20 mouse cellular contexts compared by ENCODE assay signal in genomic region chr16:52067632-52068516, GRCm38 (mm10). TPM values are rescaled to one million over a fixed set of nuclear protein-coding genes. Genes with fewer than 3 reads are reported as not detected.
A peak's percentile ranks its signal among the peaks of the same experiment; 100 is the strongest.
DNase-seq lines count a peak whose midpoint lies in the region; ATAC-seq and TF ChIP-seq lines count a peak whose summit lies in the region.
"Had no signal": no experiment of that assay in that cellular context is flagged by ENCODE, and none has a peak within 500 bp of the region (broad histone marks: within the 10 kb centered on the region; RNA-seq: fewer than 3 reads in every experiment).

No protein-coding gene starts in this region.

- 80% methylated on average over 10 of the region's 10 CpGs for WGBS in liver, embryonic 11.5 days
- 33% methylated on average over 10 of the region's 10 CpGs for WGBS in limb, embryonic 14.5 days
- 90% methylated on average over 10 of the region's 10 CpGs for WGBS in midbrain, embryonic 14.5 days
- WGBS in hindbrain, embryonic 16.5 days, result 78% methylated on average over 10 of the region's 10 CpGs

- TF ChIP-seq POLR2A in limb, embryonic 14.5 days (IDR thresholded peaks at IDR 0.05; ENCODE audit: borderline replicate concordance, extremely low read depth, insufficient read depth, insufficient read length), result no peak

- no peaks in the 10 kb centered on the region for H3K9me3 ChIP-seq in liver, embryonic 11.5 days (ENCODE audit: control insufficient read depth, low read length)
- H3K9me3 ChIP-seq in limb, embryonic 14.5 days (ENCODE audit: control insufficient read depth, low read length), result no peaks in the 10 kb centered on the region
- H3K9me3 ChIP-seq in midbrain, embryonic 14.5 days (ENCODE audit: control insufficient read depth, low read length), result no peaks in the 10 kb centered on the region
- H3K9me3 ChIP-seq in hindbrain, embryonic 16.5 days (ENCODE audit: control insufficient read depth, low read length), result no peaks in the 10 kb centered on the region
- H3K9me3 ChIP-seq: heart, embryonic 12.5 days; midbrain, embryonic 13.5 days; neural tube, embryonic 12.5 days; stomach, embryonic 15.5 days had no signal

- no peak overlapping the region for H3K9ac ChIP-seq in liver, embryonic 11.5 days (ENCODE audit: low read depth, low read length)
- no peak overlapping the region for H3K9ac ChIP-seq in limb, embryonic 14.5 days (ENCODE audit: low read depth, low read length, severe bottlenecking)
- no peak overlapping the region for H3K9ac ChIP-seq in midbrain, embryonic 14.5 days (replicated peaks; ENCODE audit: low read length)
- H3K9ac ChIP-seq in hindbrain, embryonic 16.5 days (ENCODE audit: low read depth, low read length), result no peak overlapping the region
- H3K9ac ChIP-seq: heart, embryonic 12.5 days; midbrain, embryonic 13.5 days; neural tube, embryonic 12.5 days; stomach, embryonic 15.5 days had no signal

- H3K27ac ChIP-seq in liver, embryonic 11.5 days (ENCODE audit: low read depth, low read length), result no peak overlapping the region
- no peak overlapping the region for H3K27ac ChIP-seq in limb, embryonic 14.5 days (replicated peaks; ENCODE audit: low read depth, low read length)
- H3K27ac ChIP-seq in midbrain, embryonic 14.5 days (replicated peaks; ENCODE audit: low read depth, low read length), result no peak overlapping the region
- H3K27ac ChIP-seq in hindbrain, embryonic 16.5 days (ENCODE audit: low read depth, low read length), result no peak overlapping the region
- H3K27ac ChIP-seq: midbrain, embryonic 13.5 days; neural tube, embryonic 12.5 days; stomach, embryonic 15.5 days had no signal

- no peak overlapping the region for H3K4me3 ChIP-seq in liver, embryonic 11.5 days (ENCODE audit: low read depth, low read length)
- no peak overlapping the region for H3K4me3 ChIP-seq in limb, embryonic 14.5 days (replicated peaks; ENCODE audit: low read length)
- no peak overlapping the region for H3K4me3 ChIP-seq in midbrain, embryonic 14.5 days (replicated peaks; ENCODE audit: low read depth, low read length)
- H3K4me3 ChIP-seq in hindbrain, embryonic 16.5 days (ENCODE audit: low read length), result no peak overlapping the region
- H3K4me3 ChIP-seq: heart, embryonic 12.5 days; midbrain, embryonic 13.5 days; neural tube, embryonic 12.5 days; stomach, embryonic 15.5 days had no signal

- H3K36me3 ChIP-seq in liver, embryonic 11.5 days (ENCODE audit: control insufficient read depth, insufficient read depth, low read length), result no peaks in the 10 kb centered on the region
- no peaks in the 10 kb centered on the region for H3K36me3 ChIP-seq in limb, embryonic 14.5 days (ENCODE audit: control insufficient read depth, insufficient read depth, low read length)
- H3K36me3 ChIP-seq in midbrain, embryonic 14.5 days (ENCODE audit: control insufficient read depth, insufficient read depth, low read length), result no peaks in the 10 kb centered on the region
- H3K36me3 ChIP-seq in hindbrain, embryonic 16.5 days (ENCODE audit: control insufficient read depth, insufficient read depth, low read length), result no peaks in the 10 kb centered on the region
- H3K36me3 ChIP-seq: heart, embryonic 12.5 days; midbrain, embryonic 13.5 days; neural tube, embryonic 12.5 days; stomach, embryonic 15.5 days had no signal

- no peak for DNase-seq in liver, embryonic 11.5 days (ENCODE audit: low spot score)
- no peak for DNase-seq in liver
- DNase-seq in limb, embryonic 14.5 days (ENCODE audit: low spot score), result peak; percentile 73
- DNase-seq in midbrain, embryonic 14.5 days, result no peak
- DNase-seq in layer of hippocampus, adult 8-10 months (ENCODE audit: low spot score in 2 of 2), result no peak
- DNase-seq: cerebellum, adult 8-10 months; gastrocnemius, postnatal 14 days; heart, postnatal 4 days; kidney, postnatal 14 days; thymus, postnatal 36 days had no signal

- ATAC-seq in liver, embryonic 11.5 days (replicated peaks; ENCODE audit: low FRiP score), result peak; percentile 67
- ATAC-seq in erythroblast, adult 5-6 weeks (replicated peaks; ENCODE audit: low FRiP score, poor library complexity, severe bottlenecking), result peak; percentile 93
- peak; percentile 39 for ATAC-seq in limb, embryonic 14.5 days (ENCODE audit: low FRiP score, low read depth)
- ATAC-seq in megakaryocyte-erythroid progenitor cell, adult 5-6 weeks (replicated peaks; ENCODE audit: low FRiP score, low TSS enrichment, poor library complexity, severe bottlenecking), result peak; percentile 96
- ATAC-seq in midbrain, embryonic 14.5 days (ENCODE audit: low FRiP score, low TSS enrichment), result no peak
- no peak for ATAC-seq in hindbrain, embryonic 16.5 days
- ATAC-seq: intestine, postnatal 0 days; midbrain, embryonic 13.5 days; Patski had no signal

- no peaks in the 10 kb centered on the region for H3K27me3 ChIP-seq in liver, embryonic 11.5 days (replicated peaks; ENCODE audit: control insufficient read depth, insufficient read depth, low read length)
- H3K27me3 ChIP-seq in limb, embryonic 14.5 days (ENCODE audit: control insufficient read depth, insufficient read depth, low read length), result no peaks in the 10 kb centered on the region
- H3K27me3 ChIP-seq in midbrain, embryonic 14.5 days (ENCODE audit: control insufficient read depth, insufficient read depth, low read length), result no peaks in the 10 kb centered on the region
- H3K27me3 ChIP-seq in hindbrain, embryonic 16.5 days (replicated peaks; ENCODE audit: control insufficient read depth, insufficient read depth, low read length), result no peaks in the 10 kb centered on the region
- H3K27me3 ChIP-seq: CH12.LX; midbrain, embryonic 13.5 days; neural tube, embryonic 12.5 days; Patski; stomach, embryonic 15.5 days had no signal

- no peak overlapping the region for H3K4me2 ChIP-seq in liver, embryonic 11.5 days
- no peak overlapping the region for H3K4me2 ChIP-seq in limb, embryonic 14.5 days (replicated peaks; ENCODE audit: low read depth, low read length, severe bottlenecking)
- H3K4me2 ChIP-seq in midbrain, embryonic 14.5 days (ENCODE audit: low read length), result no peak overlapping the region
- no peak overlapping the region for H3K4me2 ChIP-seq in hindbrain, embryonic 16.5 days (ENCODE audit: low read length)
- H3K4me2 ChIP-seq: heart, embryonic 12.5 days; midbrain, embryonic 13.5 days; neural tube, embryonic 12.5 days; stomach, embryonic 15.5 days had no signal

- H3K4me1 ChIP-seq in liver, embryonic 11.5 days (replicated peaks; ENCODE audit: control insufficient read depth, insufficient read depth, low read length), result peaks cover 8% of the 10 kb centered on the region
- H3K4me1 ChIP-seq in limb, embryonic 14.5 days (ENCODE audit: control insufficient read depth, insufficient read depth, low read length), result peaks cover 12% of the 10 kb centered on the region
- 0 out of 2 replicates have a peak, but pooled peaks cover 6% of the 10 kb centered on the region for H3K4me1 ChIP-seq in midbrain, embryonic 14.5 days (ENCODE audit: control insufficient read depth, insufficient read depth, low read length)
- H3K4me1 ChIP-seq in hindbrain, embryonic 16.5 days (ENCODE audit: control insufficient read depth, insufficient read depth, low read depth, low read length), result no peaks in the 10 kb centered on the region
- H3K4me1 ChIP-seq: neural tube, embryonic 12.5 days had no signal

RNA-seq across cellular contexts. Expression of gene Cblb, which starts 36.8 kb away (rescaled TPM):
- 10.6 and 11.1 TPM in 2 replicates for polyA plus RNA-seq in liver, embryonic 11.5 days (2014; fragmentation: Nextera tagmentation; extraction: Ambion mirVana)
- 35.5 and 39.6 TPM in 2 replicates for total RNA-seq in erythroblast, adult 5-6 weeks (2015; ENCODE audit: low replicate concordance)
- 21.8 and 21.9 TPM in 2 replicates for total RNA-seq in erythroblast, adult 5-6 weeks (2017; ENCODE audit: low replicate concordance)
- 23.7 and 28.4 TPM in 2 replicates for polyA plus RNA-seq in limb, embryonic 14.5 days (2012; rRNA removed)
- polyA plus RNA-seq in limb, embryonic 14.5 days (2014; fragmentation: Nextera tagmentation; extraction: Ambion mirVana), result 16.9 and 17.5 TPM in 2 replicates
- 19.9 and 21.9 TPM in 2 replicates for total RNA-seq in megakaryocyte-erythroid progenitor cell, adult 5-6 weeks (2014; fragmentation: Nextera tagmentation)
- total RNA-seq in megakaryocyte-erythroid progenitor cell, adult 5-6 weeks (2017), result 8.8 and 10.2 TPM in 2 replicates
- 12.7 and 19.4 TPM in 2 replicates for polyA plus RNA-seq in midbrain, embryonic 14.5 days (2014; fragmentation: Nextera tagmentation; extraction: Ambion mirVana)
- total RNA-seq in layer of hippocampus, adult 8-10 months (2022), result 10 to 100 TPM; 24.8 to 34.7 (median 32.1) TPM
- polyA plus RNA-seq in hindbrain, embryonic 16.5 days (2015; fragmentation: Nextera tagmentation; extraction: Ambion mirVana), result 8.0 and 11.3 TPM in 2 replicates

Comparison
In these comparisons a context has a peak if more than half of its experiments do, and no peak if none do; other contexts are left out.
1. ATAC-seq: peak in liver, embryonic 11.5 days (single experiment), erythroblast, adult 5-6 weeks (single experiment), limb, embryonic 14.5 days (single experiment) and megakaryocyte-erythroid progenitor cell, adult 5-6 weeks (single experiment); none in midbrain, embryonic 14.5 days (single experiment) and hindbrain, embryonic 16.5 days (single experiment).